In genomic region chr17:65961606-65962136, GRCm38 (mm10) we compare ENCODE assay signal across 10 mouse cellular contexts. TPM values are rescaled to one million over a fixed set of nuclear protein-coding genes. Genes with fewer than 3 reads are reported as not detected.
DNase-seq lines count a peak whose midpoint lies in the region; ATAC-seq lines count a peak whose summit lies in the region.
"Had no signal": no experiment of that assay in that cellular context is flagged by ENCODE, and none has a peak within 500 bp of the region (broad histone marks: within the 10 kb centered on the region; RNA-seq: fewer than 3 reads in every experiment).

No protein-coding gene starts in this region.

- H3K4me2 ChIP-seq in embryonic facial prominence, embryonic 13.5 days, result no peak overlapping the region
- H3K4me2 ChIP-seq in liver, embryonic 12.5 days, result no peak overlapping the region
- H3K4me2 ChIP-seq in liver, embryonic 11.5 days, result no peak overlapping the region
- H3K4me2 ChIP-seq in stomach, embryonic 16.5 days (ENCODE audit: low read depth, low read length), result no peak overlapping the region
- H3K4me2 ChIP-seq: neural tube, embryonic 12.5 days had no signal

- H3K4me1 ChIP-seq in embryonic facial prominence, embryonic 13.5 days, result peaks cover 10% of the 10 kb centered on the region
- peaks cover 8% of the 10 kb centered on the region for H3K4me1 ChIP-seq in embryonic facial prominence, embryonic 10.5 days
- H3K4me1 ChIP-seq in liver, embryonic 12.5 days, result peaks cover 9% of the 10 kb centered on the region
- H3K4me1 ChIP-seq in liver, embryonic 11.5 days (replicated peaks; ENCODE audit: control insufficient read depth, insufficient read depth, low read length), result peaks cover 7% of the 10 kb centered on the region; the same call in 1 of the 2 replicates
- H3K4me1 ChIP-seq in stomach, embryonic 16.5 days (ENCODE audit: control insufficient read depth, insufficient read depth, low read length), result no peaks in the 10 kb centered on the region
- H3K4me1 ChIP-seq: neural tube, embryonic 12.5 days had no signal

- H3K9me3 ChIP-seq in embryonic facial prominence, embryonic 13.5 days, result no peaks in the 10 kb centered on the region
- H3K9me3 ChIP-seq in embryonic facial prominence, embryonic 10.5 days, result no peaks in the 10 kb centered on the region
- H3K9me3 ChIP-seq in liver, embryonic 12.5 days (replicated peaks), result no peaks in the 10 kb centered on the region
- no peaks in the 10 kb centered on the region for H3K9me3 ChIP-seq in liver, embryonic 11.5 days (ENCODE audit: control insufficient read depth, low read length)
- H3K9me3 ChIP-seq in stomach, embryonic 16.5 days (replicated peaks; ENCODE audit: control insufficient read depth, low read length), result no peaks in the 10 kb centered on the region
- H3K9me3 ChIP-seq: neural tube, embryonic 12.5 days had no signal

- no peaks in the 10 kb centered on the region for H3K27me3 ChIP-seq in embryonic facial prominence, embryonic 13.5 days
- no peaks in the 10 kb centered on the region for H3K27me3 ChIP-seq in embryonic facial prominence, embryonic 10.5 days (replicated peaks; ENCODE audit: low read depth, poor library complexity, severe bottlenecking)
- H3K27me3 ChIP-seq in liver, embryonic 12.5 days (replicated peaks), result no peaks in the 10 kb centered on the region
- no peaks in the 10 kb centered on the region for H3K27me3 ChIP-seq in liver, embryonic 11.5 days (replicated peaks; ENCODE audit: control insufficient read depth, insufficient read depth, low read length)
- H3K27me3 ChIP-seq in stomach, embryonic 16.5 days (ENCODE audit: control insufficient read depth, insufficient read depth, low read length), result no peaks in the 10 kb centered on the region
- H3K27me3 ChIP-seq: neural tube, embryonic 12.5 days had no signal

- no peak overlapping the region for H3K9ac ChIP-seq in embryonic facial prominence, embryonic 13.5 days
- no peak overlapping the region for H3K9ac ChIP-seq in liver, embryonic 12.5 days
- no peak overlapping the region for H3K9ac ChIP-seq in liver, embryonic 11.5 days (ENCODE audit: low read depth, low read length)
- no peak overlapping the region for H3K9ac ChIP-seq in stomach, embryonic 16.5 days (ENCODE audit: low read length)
- H3K9ac ChIP-seq: neural tube, embryonic 12.5 days had no signal

- H3K4me3 ChIP-seq in embryonic facial prominence, embryonic 13.5 days, result no peak overlapping the region
- no peak overlapping the region for H3K4me3 ChIP-seq in embryonic facial prominence, embryonic 10.5 days
- H3K4me3 ChIP-seq in liver, embryonic 12.5 days, result no peak overlapping the region
- H3K4me3 ChIP-seq in liver, embryonic 11.5 days (ENCODE audit: low read depth, low read length), result no peak overlapping the region
- no peak overlapping the region for H3K4me3 ChIP-seq in stomach, embryonic 16.5 days (replicated peaks; ENCODE audit: low read length)
- H3K4me3 ChIP-seq: erythroblast, embryonic 14.5 days; neural tube, embryonic 12.5 days had no signal

- no peaks in the 10 kb centered on the region for H3K36me3 ChIP-seq in embryonic facial prominence, embryonic 13.5 days
- no peaks in the 10 kb centered on the region for H3K36me3 ChIP-seq in embryonic facial prominence, embryonic 10.5 days (replicated peaks)
- H3K36me3 ChIP-seq in liver, embryonic 12.5 days, result no peaks in the 10 kb centered on the region
- no peaks in the 10 kb centered on the region for H3K36me3 ChIP-seq in liver, embryonic 11.5 days (ENCODE audit: control insufficient read depth, insufficient read depth, low read length)
- no peaks in the 10 kb centered on the region for H3K36me3 ChIP-seq in stomach, embryonic 16.5 days (ENCODE audit: control insufficient read depth, insufficient read depth, low read length)
- H3K36me3 ChIP-seq: neural tube, embryonic 12.5 days had no signal

- ATAC-seq in embryonic facial prominence, embryonic 13.5 days (ENCODE audit: insufficient number of reproducible peaks, insufficient read depth, low FRiP score, low TSS enrichment, low read depth), result peak; percentile 37; the same call in 1 of the 2 replicates
- ATAC-seq in liver, embryonic 12.5 days, result 0 out of 2 replicates have a peak, but pooled peaks have one; percentile 27
- no peak for ATAC-seq in liver, embryonic 11.5 days (replicated peaks; ENCODE audit: low FRiP score)
- ATAC-seq in inflammation-experienced regulatory T-cells, adult 6 months, result peak; percentile 91
- ATAC-seq in stomach, embryonic 16.5 days (ENCODE audit: insufficient read depth, low FRiP score), result peak; percentile 48; the same call in 1 of the 2 replicates

- H3K27ac ChIP-seq in embryonic facial prominence, embryonic 13.5 days, result no peak overlapping the region
- no peak overlapping the region for H3K27ac ChIP-seq in embryonic facial prominence, embryonic 10.5 days (replicated peaks)
- no peak overlapping the region for H3K27ac ChIP-seq in liver, embryonic 12.5 days
- no peak overlapping the region for H3K27ac ChIP-seq in liver, embryonic 11.5 days (ENCODE audit: low read depth, low read length)
- no peak overlapping the region for H3K27ac ChIP-seq in stomach, embryonic 16.5 days (ENCODE audit: low read length)
- H3K27ac ChIP-seq: neural tube, embryonic 12.5 days had no signal

- WGBS in embryonic facial prominence, embryonic 13.5 days, result 83% methylated on average over 2 of the region's 2 CpGs
- 87% methylated on average over 2 of the region's 2 CpGs for WGBS in embryonic facial prominence, embryonic 10.5 days
- 76% methylated on average over 2 of the region's 2 CpGs for WGBS in liver, embryonic 12.5 days (ENCODE audit: insufficient replicate concordance)
- WGBS in liver, embryonic 11.5 days, result 74% methylated on average over 2 of the region's 2 CpGs
- 73% methylated on average over 2 of the region's 2 CpGs for WGBS in stomach, embryonic 16.5 days

- no peak for DNase-seq in embryonic facial prominence, embryonic 10.5 days (ENCODE audit: low spot score)
- no peak for DNase-seq in liver, embryonic 11.5 days (ENCODE audit: low spot score)
- DNase-seq in layer of hippocampus, adult 8-10 months (ENCODE audit: low spot score in 2 of 2), result no peak
- DNase-seq in kidney, postnatal 25 days, result no peak

RNA-seq across cellular contexts. Expression of gene Twsg1, which starts 10.6 kb away (rescaled TPM):
- polyA plus RNA-seq in embryonic facial prominence, embryonic 13.5 days (2015; fragmentation: Nextera tagmentation; extraction: Ambion mirVana), result 154 and 159 TPM in 2 replicates
- polyA plus RNA-seq in embryonic facial prominence, embryonic 10.5 days (2016; fragmentation: Nextera tagmentation; extraction: Ambion mirVana), result 88.5 and 90.7 TPM in 2 replicates
- polyA plus RNA-seq in liver, embryonic 12.5 days (2016; fragmentation: Nextera tagmentation; extraction: Ambion mirVana), result 23.1 and 26.4 TPM in 2 replicates
- polyA plus RNA-seq in liver, embryonic 11.5 days (2014; fragmentation: Nextera tagmentation; extraction: Ambion mirVana), result 47.3 and 48.4 TPM in 2 replicates
- polyA plus RNA-seq in inflammation-experienced regulatory T-cells, adult 6 months (2017; shearing (Covaris generic)), result 10 to 100 TPM; 18.6 to 22.8 (median 22.1) TPM
- 125 and 128 TPM in 2 replicates for polyA plus RNA-seq in stomach, embryonic 16.5 days (2015; fragmentation: Nextera tagmentation; extraction: Ambion mirVana)
- 10 to 100 TPM; 28.9 to 40.8 (median 31.2) TPM for total RNA-seq in layer of hippocampus, adult 8-10 months (2022)
